Mouse (Mus musculus) neural tube, embryonic 14.5 days (tissue): ENCODE measurements around the gene Tmco3. TPM values are rescaled to one million over a fixed set of nuclear protein-coding genes. Genes with fewer than 3 reads are reported as not detected.

ENCODE experiments used
- ATAC-seq: fragments of 200-750 bp; cut with Nextera tagmentation; 2 replicates; pipeline ENCODE4 v1.8.0; 2017; ENCODE audit warnings: low read depth, mild to moderate bottlenecking, moderate TSS enrichment, moderate library complexity
- H3K27ac ChIP-seq: fragments of 300-500 bp; sonication (generic); 2 replicates; pipeline ENCODE4 v1.5.1; 2014; ENCODE audit warnings: low read depth, mild to moderate bottlenecking, control low read depth, low read length, moderate library complexity, mixed read lengths
- H3K27me3 ChIP-seq: fragments of 300-500 bp; sonication (generic); 2 replicates; pipeline ENCODE4 v1.6.1; 2014; ENCODE audit warnings: low read length; ENCODE audit not compliant: control insufficient read depth, insufficient read depth
- H3K36me3 ChIP-seq: fragments of 300-500 bp; sonication (generic); 2 replicates; pipeline ENCODE4 v1.6.1; 2014; ENCODE audit warnings: low read length, mixed read lengths; ENCODE audit not compliant: control insufficient read depth, insufficient read depth
- H3K4me1 ChIP-seq: fragments of 300-500 bp; sonication (generic); 2 replicates; pipeline ENCODE4 v1.6.1; 2014; ENCODE audit warnings: low read length; ENCODE audit not compliant: control insufficient read depth, insufficient read depth
- H3K4me2 ChIP-seq: fragments of 300-500 bp; sonication (generic); 2 replicates; pipeline ENCODE4 v1.6.1; 2014; ENCODE audit warnings: mild to moderate bottlenecking, low read depth, low read length, control low read depth
- H3K4me3 ChIP-seq: fragments of 300-500 bp; sonication (generic); 2 replicates; pipeline ENCODE4 v1.5.1; 2014; ENCODE audit warnings: low read depth, low read length, control low read depth, mixed read lengths
- H3K9ac ChIP-seq: fragments of 300-500 bp; sonication (generic); replicated peaks from 2 replicates; pipeline ENCODE4 v1.6.1; 2014; ENCODE audit warnings: low read depth, mild to moderate bottlenecking, control low read depth, low read length, mixed read lengths
- H3K9me3 ChIP-seq: fragments of 300-500 bp; sonication (generic); 2 replicates; pipeline ENCODE4 v1.6.1; 2016; ENCODE audit warnings: low read length; ENCODE audit not compliant: control insufficient read depth
- WGBS: fragments of 180-500 bp; shearing (Covaris S2); extraction: QIAGEN DNeasy Blood & Tissue Kit; methylation state at CpG from one replicate; pipeline ENCODE4 v1.1.7; 2014; 5-methylcytosine and 5-hydroxymethylcytosine counted together
- polyA plus RNA-seq: library from polyadenylated mRNA; unstranded; fragments of >200 nt; fragmentation: Nextera tagmentation; extraction: Ambion mirVana; gene quantifications from 2 replicates; pipeline ENCODE4 v1.2.1, GENCODE M21; 2014

Gene Tmco3
- polyA plus RNA-seq, 1 experiment from 2014 or later: 47.8 TPM

GRCm38 (mm10) chr8:13263376-13263775 lies 24.6 kb upstream of the Tmco3 start:
- Histone ChIP-seq H3K9ac (no peak overlapping the region), H3K4me2 (no peak overlapping the region), H3K36me3 (peaks cover 25% of the 10 kb centered on the region), H3K9me3 (no peaks in the 10 kb centered on the region), H3K4me3 (no peak overlapping the region), H3K4me1 (no peaks in the 10 kb centered on the region), H3K27ac (no peak overlapping the region), H3K27me3 (no peaks in the 10 kb centered on the region)
- 80% methylated on average over 3 of the region's 3 CpGs for WGBS
- no peak for ATAC-seq

- Histone ChIP-seq H3K9ac (no peak overlapping the region), H3K9me3 (no peaks in the 10 kb centered on the region), H3K4me1 (no peaks in the 10 kb centered on the region), H3K27me3 (no peaks in the 10 kb centered on the region), H3K4me3 (no peak overlapping the region), H3K4me2 (no peak overlapping the region), H3K27ac (no peak overlapping the region), H3K36me3 (peaks cover 39% of the 10 kb centered on the region)
- ATAC-seq: no peak
- 83% methylated on average over 2 of the region's 2 CpGs for WGBS
Measured at GRCm38 (mm10) chr8:13267566-13267965, 20.4 kb upstream of the Tmco3 start.

- peaks cover 26% of the 10 kb centered on the region for H3K36me3 ChIP-seq
- no peak for ATAC-seq
- WGBS: 92% methylated on average over 5 of the region's 5 CpGs
- H3K4me1 ChIP-seq: no peaks in the 10 kb centered on the region
- no peaks in the 10 kb centered on the region for H3K27me3 ChIP-seq
- H3K27ac ChIP-seq: no peak overlapping the region
- H3K4me3 ChIP-seq: no peak overlapping the region
- H3K9ac ChIP-seq: no peak overlapping the region
- H3K4me2 ChIP-seq: no peak overlapping the region
- H3K9me3 ChIP-seq: no peaks in the 10 kb centered on the region
Measured at GRCm38 (mm10) chr8:13272834-13273233, 15.2 kb upstream of the Tmco3 start.

GRCm38 (mm10) chr8:13276941-13277447 lies 11.0 kb upstream of the Tmco3 start:
- 74% methylated on average over 5 of the region's 5 CpGs for WGBS

GRCm38 (mm10) chr8:13283200-13283599 lies 4.8 kb upstream of the Tmco3 start:
- peaks cover 7% of the 10 kb centered on the region for H3K4me1 ChIP-seq
- no peaks in the 10 kb centered on the region for H3K9me3 ChIP-seq
- H3K36me3 ChIP-seq: no peaks in the 10 kb centered on the region
- no peak overlapping the region for H3K27ac ChIP-seq
- no peak overlapping the region for H3K9ac ChIP-seq
- no peak overlapping the region for H3K4me2 ChIP-seq
- no peak overlapping the region for H3K4me3 ChIP-seq
- ATAC-seq: no peak
- H3K27me3 ChIP-seq: no peaks in the 10 kb centered on the region
- 95% methylated on average over 1 of the region's 1 CpGs for WGBS

More at GRCm38 (mm10) chr8:13276941-13277447, 11.0 kb upstream of the Tmco3 start:
- H3K27me3 ChIP-seq: no peaks in the 10 kb centered on the region
- H3K4me1 ChIP-seq: no peaks in the 10 kb centered on the region
- H3K4me2 ChIP-seq: no peak overlapping the region
- peaks cover 4% of the 10 kb centered on the region; the same call in 1 of the 2 replicates for H3K36me3 ChIP-seq
- H3K27ac ChIP-seq: no peak overlapping the region
- no peak overlapping the region for H3K4me3 ChIP-seq
- no peaks in the 10 kb centered on the region for H3K9me3 ChIP-seq
- ATAC-seq: no peak
- H3K9ac ChIP-seq: no peak overlapping the region

- no peaks in the 10 kb centered on the region for H3K27me3 ChIP-seq
- H3K4me1 ChIP-seq: peaks cover 10% of the 10 kb centered on the region
- no peaks in the 10 kb centered on the region for H3K9me3 ChIP-seq
- H3K9ac ChIP-seq: peak overlapping the region; percentile 54
- peak overlapping the region; percentile 81 for H3K27ac ChIP-seq
- WGBS: 0% methylated on average over 34 of the region's 34 CpGs
- peak overlapping the region; percentile 97 for H3K4me2 ChIP-seq
- peaks cover 4% of the 10 kb centered on the region; the same call in 1 of the 2 replicates for H3K36me3 ChIP-seq
- H3K4me3 ChIP-seq: peak overlapping the region; percentile 91
- ATAC-seq: peak; percentile 78
Measured at GRCm38 (mm10) chr8:13287304-13287691, 692 bp upstream of the Tmco3 start.

- Histone ChIP-seq H3K9me3 (no peaks in the 10 kb centered on the region), H3K9ac (peak overlapping the region; percentile 54), H3K27ac (peak overlapping the region; percentile 81; the same call in 1 of the 2 replicates), H3K4me2 (peak overlapping the region; percentile 70), H3K36me3 (peaks cover 7% of the 10 kb centered on the region), H3K4me3 (peak overlapping the region; percentile 91), H3K4me1 (peaks cover 10% of the 10 kb centered on the region), H3K27me3 (no peaks in the 10 kb centered on the region)
- 3% methylated on average over 6 of the region's 6 CpGs for WGBS
- no peak for ATAC-seq
Measured at GRCm38 (mm10) chr8:13288646-13289045, 656 bp downstream of the Tmco3 start.

- ATAC-seq: no peak
- Histone ChIP-seq H3K27ac (no peak overlapping the region), H3K9ac (no peak overlapping the region), H3K4me3 (no peak overlapping the region), H3K9me3 (no peaks in the 10 kb centered on the region), H3K27me3 (no peaks in the 10 kb centered on the region), H3K4me1 (peaks cover 3% of the 10 kb centered on the region), H3K36me3 (peaks cover 34% of the 10 kb centered on the region), H3K4me2 (no peak overlapping the region)
- WGBS: 35% methylated on average over 9 of the region's 9 CpGs
Measured at GRCm38 (mm10) chr8:13292364-13292763, 4.4 kb downstream of the Tmco3 start.

GRCm38 (mm10) chr8:13293677-13294470 lies 5.9 kb downstream of the Tmco3 start:
- peaks cover 36% of the 10 kb centered on the region for H3K36me3 ChIP-seq
- H3K4me3 ChIP-seq: no peak overlapping the region
- peaks cover 1% of the 10 kb centered on the region for H3K4me1 ChIP-seq
- H3K9ac ChIP-seq: no peak overlapping the region
- no peak overlapping the region for H3K27ac ChIP-seq
- H3K9me3 ChIP-seq: no peaks in the 10 kb centered on the region
- WGBS: 96% methylated on average over 9 of the region's 9 CpGs
- no peak for ATAC-seq
- H3K27me3 ChIP-seq: no peaks in the 10 kb centered on the region
- no peak overlapping the region for H3K4me2 ChIP-seq
